Mouse (Mus musculus) ES-E14 (cell line): ENCODE data around the gene Ift122. TPM values are rescaled to one million over a fixed set of nuclear protein-coding genes. Genes with fewer than 3 reads are reported as not detected.

Source experiments
- DNase-seq: peaks from one replicate; pipeline ENCODE4 v3.0.0-alpha.2; 2013; ENCODE audit warnings: low read depth, low spot score
- H3K27ac ChIP-seq: 2 replicates; pipeline ENCODE4 v1.5.1; 2012; ENCODE audit warnings: low read depth, mild to moderate bottlenecking, low read length, moderate library complexity, mixed read lengths; ENCODE audit not compliant: poor library complexity, insufficient read depth, severe bottlenecking
- H3K36me3 ChIP-seq: 2 replicates; pipeline ENCODE4 v1.6.1; 2012; ENCODE audit warnings: mild to moderate bottlenecking, low read length, moderate library complexity, mixed read lengths; ENCODE audit not compliant: control insufficient read depth, poor library complexity, insufficient read depth, severe bottlenecking
- H3K4me1 ChIP-seq, 2 experiments: fragments of 150-350 bp in 1 of 2; sonication (generic) in 1 of 2; 2 replicates each; pipeline ENCODE4 v1.6.1; 2012; ENCODE audit warnings: low read length in 2 of 2, mild to moderate bottlenecking in 1 of 2, mixed read lengths in 1 of 2; ENCODE audit not compliant: control insufficient read depth in 2 of 2, insufficient read depth in 2 of 2, poor library complexity in 1 of 2
- H3K4me3 ChIP-seq, 2 experiments: fragments of 150-350 bp in 1 of 2; sonication (generic) in 1 of 2; 2 replicates each; pipeline ENCODE4 v1.5.1; 2012; ENCODE audit warnings: low read length in 2 of 2, low read depth in 1 of 2, mild to moderate bottlenecking in 1 of 2, mixed read lengths in 1 of 2; ENCODE audit not compliant: insufficient read depth in 1 of 2, poor library complexity in 1 of 2, severe bottlenecking in 1 of 2
- H3K9ac ChIP-seq: 2 replicates; pipeline ENCODE4 v1.6.1; 2012; ENCODE audit warnings: low read depth, mild to moderate bottlenecking, low read length, mixed read lengths; ENCODE audit not compliant: poor library complexity, insufficient read depth, severe bottlenecking
- H3K9me3 ChIP-seq: fragments of 150-350 bp; sonication (generic); 2 replicates; pipeline ENCODE4 v1.6.1; 2012; ENCODE audit warnings: low read depth, mild to moderate bottlenecking, low read length; ENCODE audit not compliant: control insufficient read depth, insufficient read depth
- CHD2 ChIP-seq: IDR thresholded peaks from 2 replicates; pipeline ENCODE4 v1.6.1; 2014; ENCODE audit warnings: mild to moderate bottlenecking, low read depth, low read length, inconsistent platforms
- HCFC1 ChIP-seq: IDR thresholded peaks from 2 replicates; pipeline ENCODE4 v1.6.1; 2012; ENCODE audit warnings: low read length, inconsistent platforms, borderline replicate concordance; ENCODE audit not compliant: insufficient read depth
- MAFK ChIP-seq: IDR thresholded peaks from 2 replicates; pipeline ENCODE4 v1.6.1; 2014; ENCODE audit warnings: mild to moderate bottlenecking, low read depth, low read length, inconsistent platforms; ENCODE audit not compliant: insufficient read depth
- ZC3H11A ChIP-seq: IDR thresholded peaks from 2 replicates; pipeline ENCODE4 v1.6.1; 2012; ENCODE audit warnings: low read depth, mild to moderate bottlenecking, inconsistent platforms, low read length, borderline replicate concordance
- ZNF384 ChIP-seq: IDR thresholded peaks from 2 replicates; pipeline ENCODE4 v1.6.1; 2012; ENCODE audit warnings: low read depth, low read length, inconsistent platforms
- in situ Hi-C, 2 experiments: fragments of 600-800 bp; cut with MboI; formaldehyde crosslinking; loops; one replicate each; pipeline ENCODE4 v1.15.1; 2025; ENCODE audit warnings: low sequenced_read_pairs in 2 of 2, inconsistent platforms in 1 of 2; ENCODE audit not compliant: unreplicated experiment in 2 of 2
- total RNA-seq: library from RNA; depleted of rRNA; stranded (reverse); fragments of 300-350 nt; gene quantifications from 2 replicates; pipeline ENCODE4 v1.2.3, GENCODE M21; 2012; rRNA removed

The Ift122 gene
- total RNA-seq = 8.5 and 10.4 TPM in 2 replicates

GRCm38 (mm10) chr6:115853091-115853813 is at the start of gene Ift122, which contains the start of gene Mbd4:
TSS of gene Ift122 (plus strand) at chr6:115853470.
TSS of gene Mbd4 (minus strand) at chr6:115853371.
- Histone ChIP-seq H3K4me1 (no peaks in the 10 kb centered on the region), H3K9ac (peak within 1 kb of the TSS; percentile 83), H3K4me3 (peak within 1 kb of the TSS; percentile 76 to 84), H3K36me3 (peaks cover 12% of the 10 kb centered on the region), H3K9me3 (no peaks in the 10 kb centered on the region), H3K27ac (peak within 1 kb of the TSS; percentile 81)
- no peak for TF ChIP-seq HCFC1
- TF ChIP-seq MAFK = no peak
- no peak for TF ChIP-seq ZC3H11A
- no peak for TF ChIP-seq ZNF384
- TF ChIP-seq CHD2 = no peak
- DNase-seq = peak; percentile 99
- in situ Hi-C loops = no loop called here

- DNase-seq = peak; percentile 54
- H3K9me3 ChIP-seq = no peaks in the 10 kb centered on the region
- H3K36me3 ChIP-seq = peaks cover 55% of the 10 kb centered on the region
- in situ Hi-C loops = no loop called here
- no peak overlapping the region for H3K9ac ChIP-seq
- TF ChIP-seq ZC3H11A (no peak), MAFK (no peak), CHD2 (peak; percentile 39; the same call in 1 of the 2 replicates), HCFC1 (no peak), ZNF384 (peak; percentile 74)
- H3K27ac ChIP-seq = no peak overlapping the region; the same call in 1 of the 2 replicates
- no peak overlapping the region for H3K4me3 ChIP-seq
- peaks cover 0 to 4% of the 10 kb centered on the region in 2 experiments; a peak in 2 of 4 replicates for H3K4me1 ChIP-seq
Observed at GRCm38 (mm10) chr6:115803541-115804382, 49.5 kb upstream of the Ift122 start.

- peaks cover 51% of the 10 kb centered on the region for H3K36me3 ChIP-seq
- H3K9ac ChIP-seq = no peak overlapping the region
- no peak overlapping the region for H3K27ac ChIP-seq
- H3K9me3 ChIP-seq = no peaks in the 10 kb centered on the region
- H3K4me1 ChIP-seq = peaks cover 0 to 4% of the 10 kb centered on the region in 2 experiments; a peak in 2 of 4 replicates
- no peak for DNase-seq
- TF ChIP-seq CHD2 (peak; percentile 36), MAFK (no peak)
- H3K4me3 ChIP-seq = no peak overlapping the region
- in situ Hi-C loops = no loop called here
Observed at GRCm38 (mm10) chr6:115804432-115805192, 48.7 kb upstream of the Ift122 start.

GRCm38 (mm10) chr6:115807464-115808195 is 45.6 kb upstream of the Ift122 start:
- TF ChIP-seq CHD2 (no peak), MAFK (no peak), ZC3H11A (no peak), ZNF384 (no peak), HCFC1 (no peak)
- Histone ChIP-seq H3K36me3 (peaks cover 36% of the 10 kb centered on the region), H3K9me3 (no peaks in the 10 kb centered on the region), H3K4me1 (peaks cover 0 to 11% of the 10 kb centered on the region in 2 experiments; a peak in 2 of 4 replicates), H3K9ac (peak overlapping the region; percentile 99), H3K4me3 (peak overlapping the region; percentile 91 to 93), H3K27ac (peak overlapping the region; percentile 95)
- in situ Hi-C loops = no loop called here
- DNase-seq = no peak
